Mouse (Mus musculus) layer of hippocampus, postnatal 14 days (tissue): ENCODE measurements around the gene Usf1. TPM values are rescaled to one million over a fixed set of nuclear protein-coding genes. Genes with fewer than 3 reads are reported as not detected.

Source experiments
- DNase-seq, 2 experiments: peaks; one replicate each; pipeline ENCODE4 v3.0.0; 2021 to 2022; ENCODE audit warnings: low spot score in 2 of 2, mixed read lengths in 1 of 2
- long read RNA-seq, 2 experiments: library from polyadenylated mRNA; stranded (forward); transcript quantifications; one replicate each; pipeline ENCODE4 v2.0.0; 2021
- total RNA-seq, 2 experiments: library from RNA; stranded (reverse); gene quantifications; 2 replicates each; pipeline ENCODE4 v1.2.3; 2021

Gene Usf1
- total RNA-seq = 100 to 1,000 TPM; 129 to 135 TPM
- long read RNA-seq, experiment 1, transcript Usf1-208 (10 exons, 2,167 nt) = major isoform, 21 of 31 reads
- long read RNA-seq, experiment 1, partial matches to known transcripts = 1 of 31 reads
- long read RNA-seq, experiment 1, other reads (novel, unspliced or antisense) = 5 of 31 reads
- long read RNA-seq, experiment 2, transcript Usf1-201 (10 exons, 1,115 nt) = minor isoform, 5 of 31 reads
- long read RNA-seq, experiment 2, transcript Usf1-208 (10 exons, 2,167 nt) = major isoform, 19 of 31 reads
- long read RNA-seq, experiment 2, partial matches to known transcripts = 1 of 31 reads
- long read RNA-seq, experiment 2, other reads (novel, unspliced or antisense) = 5 of 31 reads

DNA sequence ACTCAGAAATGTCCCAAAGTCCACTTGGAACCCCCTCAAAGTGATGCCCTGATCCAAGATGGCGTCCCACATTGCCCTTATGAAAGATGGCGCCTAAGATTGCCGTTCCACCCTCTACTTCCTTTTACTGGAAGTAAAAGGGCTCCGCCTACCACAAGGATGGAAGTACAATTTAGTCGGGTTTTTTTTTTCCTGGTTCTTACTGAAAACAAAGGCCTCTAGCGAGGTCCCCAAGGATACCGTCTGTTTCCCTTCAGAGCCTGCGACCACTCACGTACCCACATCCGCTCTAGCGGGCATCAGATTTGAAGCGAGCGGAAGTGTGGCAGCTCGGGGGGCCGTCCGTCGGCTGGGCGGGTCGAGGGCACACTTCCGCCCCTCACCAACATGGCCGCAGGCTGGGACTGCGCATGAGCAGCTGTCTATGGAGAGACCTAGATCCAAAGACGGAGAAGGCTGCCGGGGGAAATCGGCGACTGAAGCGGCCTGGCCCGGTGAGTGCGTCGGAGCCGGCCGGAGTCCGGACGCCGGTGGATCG is at the start of gene Usf1:
Gene Usf1 (plus strand): TSS at position 367 of the 538 bp plus-strand sequence.
- DNase-seq = peak; percentile 95 to 97

DNA sequence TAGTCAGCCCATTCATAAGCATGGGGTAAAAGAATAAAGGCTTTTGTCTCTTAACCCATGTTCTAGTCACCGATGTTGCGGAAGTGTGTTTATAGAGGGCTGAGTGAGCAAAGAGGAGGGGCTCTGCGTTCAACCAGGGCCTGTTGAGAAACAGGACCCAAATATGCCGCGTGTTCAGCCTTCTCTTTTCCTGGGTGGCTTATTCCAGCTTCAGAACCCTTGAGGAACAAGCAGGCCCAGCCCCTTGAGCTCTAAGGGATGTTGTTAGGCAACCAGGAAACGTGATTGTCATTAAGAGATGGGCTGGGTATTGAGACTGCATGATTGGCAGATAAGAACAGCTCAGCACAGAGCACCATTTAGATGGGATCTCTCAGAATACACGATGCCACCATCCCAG is 45.2 kb upstream of the Usf1 start:
- no peak for DNase-seq

DNA sequence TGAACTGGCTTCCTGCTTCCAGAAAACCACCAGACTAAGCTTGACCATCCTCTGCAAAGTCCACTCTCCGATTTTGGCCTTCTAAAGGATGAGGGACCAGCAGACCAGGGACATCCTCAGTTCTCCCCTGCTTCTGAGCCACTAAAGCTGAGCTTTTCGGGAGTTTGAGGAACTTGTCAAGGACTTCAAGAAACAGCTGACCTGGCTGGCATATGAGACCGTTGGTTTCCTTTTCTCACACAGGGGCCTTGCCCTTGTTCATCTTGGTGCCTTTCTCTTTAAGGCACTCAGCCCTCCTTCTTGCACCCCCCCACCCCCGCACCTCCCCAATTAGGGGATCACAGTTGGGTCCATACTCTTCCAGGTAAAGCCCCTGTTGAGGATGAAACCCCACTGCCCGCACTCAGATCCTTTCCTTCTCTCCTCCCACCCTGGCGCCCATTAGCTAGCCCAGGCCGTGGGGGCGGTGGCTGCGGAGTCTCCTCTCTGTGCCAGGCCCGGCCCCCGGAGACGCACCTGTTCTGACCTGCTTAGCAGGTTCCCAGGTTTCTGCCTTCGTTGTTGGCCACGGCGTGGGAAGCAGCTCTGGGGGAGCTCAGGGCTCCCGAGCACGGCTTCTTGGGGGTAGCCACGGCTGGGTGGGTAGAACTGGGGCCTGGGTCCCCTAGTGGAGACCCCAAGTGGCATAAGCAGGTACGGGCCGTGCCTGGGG is 41.1 kb upstream of the Usf1 start, which contains the start of gene Nectin4:
Gene Nectin4 (plus strand): TSS at position 255 of the 712 bp plus-strand sequence.
- DNase-seq = no peak

DNA sequence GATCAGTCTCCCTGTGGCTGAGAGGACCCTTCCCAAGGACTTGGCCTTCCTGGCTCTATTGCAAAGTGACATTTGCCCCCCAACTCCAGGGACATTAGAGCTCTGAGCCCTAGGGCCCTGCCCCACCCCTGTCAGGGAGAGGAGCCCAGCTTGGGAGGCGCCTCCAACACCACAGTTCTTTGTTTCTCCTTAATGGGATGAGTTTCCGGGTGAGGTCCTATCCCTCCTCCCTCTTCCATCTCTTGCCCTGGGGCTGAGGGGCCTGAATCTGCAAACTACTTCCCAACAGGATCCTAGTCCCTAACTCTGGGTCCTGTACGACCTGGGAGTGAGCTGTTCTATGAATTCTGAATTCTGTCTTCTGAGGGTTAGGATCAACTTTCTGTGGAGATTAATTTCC is 38.2 kb upstream of the Usf1 start:
- no peak for DNase-seq

DNA sequence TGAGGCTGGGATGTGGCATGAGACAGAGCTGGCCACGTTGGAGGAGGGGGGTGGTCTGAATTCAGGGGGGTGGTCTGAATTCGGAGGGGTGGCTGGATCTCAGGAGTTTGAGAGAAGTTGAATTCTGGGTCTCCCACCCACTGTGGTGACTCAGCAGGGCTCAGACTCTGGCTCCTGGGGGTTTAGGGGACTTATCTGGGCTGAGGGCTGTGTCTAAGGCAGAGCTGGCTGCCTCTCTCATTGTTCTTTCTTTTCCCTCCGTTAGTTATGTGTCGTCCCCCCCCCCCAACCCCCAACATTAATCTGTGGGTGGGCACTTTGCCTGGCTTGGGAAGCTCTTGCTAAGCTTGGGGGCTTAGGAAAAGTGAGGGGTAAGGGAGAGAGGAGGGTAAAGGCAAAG is 37.2 kb upstream of the Usf1 start:
- no peak for DNase-seq

DNA sequence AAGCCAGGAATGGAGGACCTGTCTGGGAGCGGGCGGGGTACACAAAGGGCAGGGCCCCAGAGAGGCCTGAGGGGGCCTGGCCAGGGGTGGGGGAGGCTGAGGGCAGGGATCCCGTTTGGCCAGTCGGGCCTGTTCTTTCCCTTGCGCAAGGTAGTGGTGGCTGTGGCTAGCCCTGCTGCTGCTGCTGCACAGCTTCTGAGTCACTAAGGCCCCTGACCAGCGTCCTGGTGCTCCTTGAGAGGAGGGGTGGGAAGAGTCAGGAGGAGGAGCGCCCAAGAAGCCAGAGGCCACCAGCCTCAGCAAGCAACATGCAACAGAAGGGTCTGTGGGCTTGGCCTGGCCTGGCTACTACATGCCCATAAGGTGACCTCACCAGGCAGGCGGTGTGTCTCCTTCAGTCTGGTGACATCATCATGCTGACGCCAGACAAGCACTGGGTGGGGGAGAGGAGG is 35.4 kb upstream of the Usf1 start:
- no peak for DNase-seq

DNA sequence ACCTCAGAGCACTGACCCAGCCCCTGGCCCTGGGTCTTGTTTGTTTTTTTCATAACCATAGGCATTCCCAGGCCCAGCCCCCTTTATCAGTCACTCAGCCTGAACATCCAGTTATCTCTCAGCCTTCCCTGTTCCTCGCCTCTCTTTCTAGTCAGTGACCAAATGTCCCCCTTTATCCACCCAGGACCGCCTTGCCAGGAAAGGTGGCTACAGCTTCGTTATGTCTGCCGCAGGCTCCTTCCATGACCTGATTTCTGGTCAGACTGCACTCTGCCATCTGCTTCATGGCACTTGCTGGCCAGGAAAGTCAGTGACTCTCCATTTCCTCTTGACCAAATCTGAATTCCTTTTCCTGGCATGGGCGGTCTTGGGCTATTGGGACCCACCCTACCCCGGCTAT is 32.8 kb upstream of the Usf1 start:
- no peak for DNase-seq

DNA sequence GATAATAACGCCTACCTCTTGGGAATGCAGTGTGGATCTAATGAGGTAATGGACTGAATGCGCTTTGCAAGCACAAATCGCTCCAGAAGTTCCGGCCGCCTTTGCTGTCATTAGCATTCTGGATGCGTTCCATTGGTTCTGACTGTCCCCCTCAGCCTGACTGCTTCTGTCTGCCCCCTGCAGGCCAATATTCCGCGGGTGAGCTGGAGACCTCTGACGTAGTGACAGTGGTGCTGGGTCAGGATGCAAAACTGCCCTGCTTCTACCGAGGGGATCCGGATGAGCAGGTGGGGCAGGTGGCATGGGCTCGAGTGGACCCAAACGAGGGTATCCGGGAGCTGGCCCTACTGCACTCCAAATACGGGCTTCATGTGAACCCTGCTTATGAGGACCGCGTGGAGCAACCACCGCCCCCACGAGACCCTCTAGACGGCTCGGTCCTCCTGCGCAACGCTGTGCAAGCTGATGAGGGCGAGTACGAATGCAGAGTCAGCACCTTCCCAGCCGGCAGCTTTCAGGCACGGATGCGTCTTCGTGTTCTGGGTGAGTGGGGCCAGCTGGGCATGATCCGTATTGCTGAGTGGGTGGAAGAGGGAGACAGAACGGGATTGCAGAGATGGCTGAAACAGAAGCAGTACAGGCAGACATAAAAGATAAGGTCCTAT is 31.0 kb upstream of the Usf1 start:
- peak; percentile 70 to 80 for DNase-seq

DNA sequence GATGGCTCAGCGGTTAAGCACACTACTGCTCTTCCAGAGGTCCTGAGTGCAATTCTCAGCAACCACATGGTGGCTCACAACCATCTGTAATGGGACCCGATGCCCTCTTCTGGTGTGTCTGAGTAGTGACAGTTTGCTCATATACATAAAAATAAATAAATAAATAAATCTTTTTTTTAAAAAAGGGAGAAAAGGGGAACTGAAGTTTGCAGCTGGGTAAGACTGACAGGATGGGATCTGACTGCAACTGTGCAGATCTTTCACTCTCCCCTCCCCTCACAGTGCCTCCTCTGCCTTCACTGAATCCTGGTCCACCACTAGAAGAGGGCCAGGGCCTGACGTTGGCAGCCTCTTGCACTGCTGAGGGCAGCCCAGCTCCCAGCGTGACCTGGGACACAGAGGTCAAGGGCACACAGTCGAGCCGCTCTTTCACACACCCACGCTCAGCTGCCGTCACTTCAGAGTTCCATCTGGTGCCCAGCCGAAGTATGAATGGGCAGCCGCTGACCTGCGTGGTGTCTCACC is 29.0 kb upstream of the Usf1 start:
- DNase-seq = no peak

DNA sequence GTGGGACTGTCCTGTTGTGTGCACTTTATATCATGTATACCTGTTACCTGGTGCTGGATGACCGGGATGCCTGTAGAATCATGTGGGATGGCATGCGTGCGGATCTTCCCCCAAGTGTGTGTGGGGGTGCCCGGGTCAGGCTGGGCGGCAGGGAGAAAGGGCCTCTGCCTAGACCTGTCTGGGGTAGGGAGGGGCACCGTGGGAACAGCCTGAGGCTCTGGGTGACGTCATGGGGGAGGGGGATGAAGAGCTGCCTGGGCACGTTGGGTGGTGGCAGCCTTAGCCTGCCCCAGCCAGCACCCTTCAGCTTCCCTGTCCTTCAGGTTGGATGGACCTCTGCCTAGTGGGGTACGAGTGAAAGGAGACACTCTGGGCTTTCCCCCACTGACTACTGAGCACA is 26.8 kb upstream of the Usf1 start:
- DNase-seq = no peak

DNA sequence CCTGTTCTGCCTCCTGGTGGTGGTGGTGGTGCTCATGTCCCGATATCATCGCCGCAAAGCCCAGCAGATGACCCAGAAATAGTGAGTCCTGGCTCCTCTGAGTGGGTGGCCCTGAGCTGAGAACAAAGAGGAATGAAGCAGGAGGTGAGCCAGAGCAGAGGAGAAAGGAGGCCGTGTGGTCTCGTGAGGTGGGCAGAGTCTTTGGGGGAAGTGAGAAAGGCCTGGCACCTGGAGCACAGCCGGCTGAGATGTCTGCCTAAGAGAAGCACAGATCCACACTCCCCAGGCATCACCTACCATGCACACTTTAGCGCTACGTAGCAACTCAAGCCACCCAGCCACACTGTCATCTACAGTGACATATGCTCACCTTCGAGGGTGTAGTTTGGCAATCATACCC is 25.9 kb upstream of the Usf1 start:
- no peak for DNase-seq

DNA sequence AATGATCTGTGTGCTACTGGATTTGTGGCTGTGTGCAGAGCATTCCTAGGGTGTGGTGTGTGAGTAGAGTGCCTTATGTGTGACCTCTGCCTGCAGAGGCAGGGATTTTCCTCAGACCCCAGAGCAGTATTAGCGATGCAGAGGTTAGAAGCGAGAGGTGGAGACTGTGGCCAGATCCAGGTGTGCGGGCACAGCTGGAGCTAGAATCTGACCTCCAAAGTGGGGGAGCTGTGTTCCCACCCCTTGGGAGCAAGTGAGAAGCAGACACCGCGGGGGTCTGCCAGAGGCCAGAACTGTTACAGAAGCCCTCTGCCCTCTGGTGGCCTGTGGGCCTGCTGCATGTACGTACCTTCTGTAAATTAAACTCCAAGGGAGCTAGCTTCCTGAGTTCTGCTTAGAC is 24.0 kb upstream of the Usf1 start:
- no peak for DNase-seq

DNA sequence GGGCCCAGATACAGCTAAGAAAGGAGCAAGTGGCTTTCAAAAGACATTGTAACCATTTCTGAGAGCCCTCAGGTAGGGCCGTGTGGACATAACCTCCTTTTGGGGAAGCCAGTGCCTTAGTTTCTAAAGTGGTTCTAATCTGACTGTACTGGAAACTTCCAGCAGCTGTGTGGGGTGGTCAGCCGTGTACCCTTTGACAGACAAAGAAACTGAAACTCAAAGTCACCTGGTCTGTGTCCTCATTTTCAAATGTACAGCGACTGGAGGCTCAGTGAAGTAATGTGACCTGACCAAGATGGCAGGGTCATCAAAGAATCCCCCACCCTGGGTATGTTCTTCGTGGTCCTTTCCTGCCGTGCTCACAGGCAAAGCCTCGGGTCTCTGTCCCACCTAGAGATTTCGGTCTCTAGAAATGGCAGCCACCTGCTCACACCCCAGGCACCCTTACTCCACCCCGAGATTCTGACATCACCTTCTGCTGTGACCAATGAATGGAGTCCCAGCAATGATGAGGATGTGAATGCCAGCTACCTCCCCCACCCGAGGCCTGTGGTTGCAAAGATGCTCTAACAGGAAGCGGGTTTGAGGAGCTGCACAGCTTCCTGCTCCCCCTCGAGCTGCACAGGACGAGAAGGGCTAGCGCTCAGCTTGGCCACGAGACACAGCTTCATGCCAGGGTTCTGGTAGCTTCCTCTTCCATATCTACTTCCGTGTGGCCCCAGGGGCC is 22.6 kb upstream of the Usf1 start, which contains the start of gene Arhgap30:
Gene Arhgap30 (plus strand): TSS at position 579 of the 727 bp plus-strand sequence.
- no peak for DNase-seq

DNA sequence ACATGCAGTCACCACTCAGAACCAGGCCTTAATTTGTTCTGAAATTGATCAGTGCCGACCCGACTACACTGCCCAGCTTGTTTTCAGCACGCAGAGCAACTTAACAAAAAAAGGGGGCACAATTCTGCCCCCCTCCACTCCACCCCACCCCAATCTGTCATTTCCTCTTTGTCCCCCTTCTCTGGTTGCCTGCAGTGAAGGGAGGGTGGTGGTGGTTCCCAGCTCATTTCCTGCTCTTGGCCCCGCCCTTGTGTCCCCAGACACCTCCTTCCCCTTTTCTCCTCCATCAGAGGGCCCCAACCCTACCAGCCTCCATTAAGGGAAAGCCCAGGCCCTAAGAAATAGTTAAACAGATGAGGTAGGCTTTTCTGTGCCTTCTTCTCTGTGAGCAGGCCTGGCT is 21.0 kb upstream of the Usf1 start:
- DNase-seq = no peak

DNA sequence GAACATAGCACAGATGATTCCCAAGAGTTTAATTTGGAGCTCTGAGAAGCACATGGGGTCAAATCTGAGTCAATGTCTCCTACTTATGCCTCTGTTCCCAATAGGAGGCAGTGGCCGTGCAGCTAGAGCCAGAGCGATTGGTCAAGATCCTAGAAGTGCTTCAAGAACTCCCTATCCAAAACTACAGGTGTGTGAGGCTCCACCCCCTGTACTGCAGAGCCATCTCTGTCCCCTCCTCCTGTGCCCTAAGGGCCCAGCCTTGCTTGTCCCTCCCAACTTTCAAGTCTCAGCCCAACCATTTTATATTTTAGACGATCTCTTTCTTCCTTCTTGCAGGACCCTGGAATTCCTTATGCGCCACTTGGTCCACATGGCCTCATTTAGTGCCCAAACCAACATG is 9.3 kb upstream of the Usf1 start:
- DNase-seq = no peak

DNA sequence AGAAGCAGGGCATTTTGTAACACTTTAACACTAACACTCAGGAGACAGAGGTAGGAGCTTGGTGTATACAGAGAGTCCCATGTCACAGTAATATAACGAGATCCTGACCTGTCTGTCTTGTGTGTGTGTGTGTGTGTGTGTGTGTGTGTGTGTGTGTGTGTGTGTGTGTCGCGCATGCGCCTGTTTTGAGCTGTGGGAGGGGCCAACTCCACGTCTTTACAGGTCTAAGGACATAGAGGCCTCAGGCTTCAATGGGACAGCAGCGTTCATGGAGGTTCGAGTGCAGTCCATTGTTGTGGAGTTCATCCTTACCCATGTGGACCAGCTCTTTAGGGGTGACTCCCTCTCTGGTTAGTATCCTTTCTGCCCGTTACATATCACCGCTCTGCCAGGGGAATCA is 8.1 kb upstream of the Usf1 start:
- DNase-seq = no peak

DNA sequence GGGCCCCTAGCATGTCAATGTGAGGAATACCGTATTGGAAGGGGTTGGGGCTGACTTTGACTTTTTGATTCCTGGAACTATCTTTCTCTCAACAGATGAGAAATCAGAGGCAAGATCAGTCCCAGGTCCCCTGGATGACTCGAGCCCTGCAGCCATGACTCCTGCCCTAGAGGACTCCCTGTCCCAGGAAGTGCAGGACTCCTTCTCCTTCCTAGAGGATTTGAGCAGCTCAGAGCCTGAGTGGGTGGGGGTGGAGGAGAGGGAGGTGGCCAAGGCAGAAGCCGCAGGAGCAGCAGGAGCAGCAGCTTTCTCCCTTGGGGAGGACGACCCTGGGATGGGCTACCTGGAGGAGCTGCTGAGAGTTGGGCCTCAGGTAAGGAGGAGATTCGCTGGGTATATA is 3.9 kb upstream of the Usf1 start:
- no peak for DNase-seq

DNA sequence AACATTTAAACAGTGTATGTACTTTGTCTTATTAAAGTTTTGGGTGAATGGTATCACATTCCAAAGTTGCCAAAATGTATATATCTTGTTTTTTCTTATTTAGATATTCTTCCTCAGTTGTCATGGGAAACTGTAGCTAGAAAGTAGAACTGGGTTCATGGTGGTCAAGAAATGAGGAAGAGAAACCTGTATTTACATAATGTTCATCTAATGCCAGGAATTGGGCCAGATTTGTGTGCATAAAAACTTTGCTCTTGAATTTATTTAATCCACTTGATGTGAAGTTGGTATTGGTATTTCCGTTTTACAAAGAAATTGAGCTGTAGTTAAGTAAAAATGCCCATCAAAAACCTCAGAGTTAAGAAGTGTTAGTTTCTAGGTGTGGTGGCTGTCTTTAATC is 882 bp upstream of the Usf1 start:
- no peak for DNase-seq

DNA sequence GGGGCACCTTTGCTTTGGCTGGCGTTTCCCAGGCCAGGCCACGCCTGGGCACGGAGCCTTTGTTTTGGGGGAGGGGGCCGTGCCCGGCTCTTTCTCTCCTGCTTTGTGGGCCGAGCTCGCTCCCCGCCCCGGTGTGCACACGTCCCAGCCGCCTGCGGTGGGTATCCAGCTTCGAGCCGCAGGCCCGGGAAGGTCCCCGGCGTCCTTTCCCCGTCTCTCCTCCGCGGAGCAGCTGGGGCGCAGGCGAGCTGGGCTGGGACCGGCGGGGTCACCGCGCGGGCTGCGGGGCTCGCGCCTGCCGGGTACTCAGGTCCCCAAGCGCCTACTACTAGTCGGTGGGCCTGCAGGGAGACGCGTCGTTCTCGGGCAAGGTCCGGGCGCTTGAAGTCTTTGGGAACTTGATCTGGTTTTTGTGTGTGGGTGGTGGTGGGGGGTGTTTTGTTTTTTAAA is 404 bp downstream of the Usf1 start:
- no peak for DNase-seq

DNA sequence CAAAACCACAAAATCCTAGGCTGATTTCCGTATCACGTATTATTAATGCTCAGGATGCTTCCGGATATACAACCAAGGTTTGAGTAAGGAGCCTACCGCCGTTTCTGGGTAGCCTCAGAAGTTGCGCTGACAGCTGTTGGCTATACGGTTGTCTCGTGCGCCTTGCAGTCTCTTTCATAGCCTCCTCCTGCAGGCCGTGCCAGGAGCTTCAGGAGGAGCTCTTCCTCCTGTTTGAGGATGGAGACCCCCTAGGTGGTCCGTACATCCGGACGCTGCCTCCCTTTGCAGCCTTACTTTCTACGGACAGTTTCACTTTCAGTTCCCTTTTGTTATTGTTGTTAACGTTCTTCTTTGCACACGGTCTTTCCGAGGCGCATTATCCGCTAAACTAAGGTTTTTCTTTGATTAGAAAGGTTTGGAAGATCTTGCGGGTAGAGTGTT is 908 bp downstream of the Usf1 start:
- DNase-seq = peak in 1 of 2 experiments; percentile 36

DNA sequence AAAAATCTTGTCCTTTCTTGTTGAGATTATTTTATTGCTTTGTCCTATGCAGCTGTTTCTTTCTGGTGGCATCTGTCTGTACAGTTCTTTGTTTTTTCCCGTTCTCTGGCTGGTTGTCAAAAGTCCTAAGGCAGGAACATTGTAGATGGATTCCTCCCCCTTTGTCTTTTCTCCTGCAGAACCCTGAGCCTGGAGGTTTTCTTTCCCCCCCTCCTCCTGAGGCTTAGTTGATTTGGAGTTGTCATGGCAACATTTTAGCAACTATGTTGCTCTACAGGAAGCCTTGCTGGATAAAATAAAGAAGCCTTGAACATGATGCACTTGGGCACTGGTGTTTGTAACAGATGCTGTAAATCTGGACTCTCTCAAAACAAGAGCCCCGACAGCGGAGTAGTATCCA is 1.3 kb downstream of the Usf1 start:
- DNase-seq = peak; percentile 14 to 74
